Mouse (Mus musculus) liver, adult 2 months (tissue): ENCODE data around the gene Lyve1. TPM values are rescaled to one million over a fixed set of nuclear protein-coding genes. Genes with fewer than 3 reads are reported as not detected.

Experiments
- DNase-seq: peaks from one replicate; pipeline ENCODE4 v3.0.0-alpha.2; 2011; ENCODE audit warnings: low read depth, low spot score; ENCODE audit errors: extremely low read depth
- H3K27ac ChIP-seq: fragments of 200-500 bp; replicated peaks from 2 replicates; pipeline ENCODE4 v1.5.1; 2012; ENCODE audit warnings: low read depth, mild to moderate bottlenecking, control low read depth, inconsistent platforms, low read length; ENCODE audit not compliant: insufficient read depth
- H3K27me3 ChIP-seq: fragments of 200-500 bp; 2 replicates; pipeline ENCODE4 v1.6.1; 2012; ENCODE audit warnings: mild to moderate bottlenecking, moderate library complexity, low read length, inconsistent platforms; ENCODE audit not compliant: control insufficient read depth, insufficient read depth
- H3K36me3 ChIP-seq: fragments of 200-500 bp; 2 replicates; pipeline ENCODE4 v1.6.1; 2012; ENCODE audit warnings: low read length, inconsistent platforms; ENCODE audit not compliant: control insufficient read depth, insufficient read depth
- H3K4me1 ChIP-seq: fragments of 200-500 bp; 2 replicates; pipeline ENCODE4 v1.6.1; 2011; ENCODE audit warnings: low read length; ENCODE audit not compliant: control insufficient read depth, insufficient read depth
- H3K4me3 ChIP-seq: fragments of 200-500 bp; 2 replicates; pipeline ENCODE4 v1.5.1; 2011; ENCODE audit warnings: low read depth, mild to moderate bottlenecking, control low read depth, low read length, moderate library complexity; ENCODE audit not compliant: insufficient read depth
- H3K79me2 ChIP-seq: fragments of 200-500 bp; 2 replicates; pipeline ENCODE4 v1.6.1; 2012; ENCODE audit warnings: inconsistent platforms, mild to moderate bottlenecking, low read length, moderate library complexity; ENCODE audit not compliant: control insufficient read depth, insufficient read depth
- H3K9ac ChIP-seq: fragments of 200-500 bp; 2 replicates; pipeline ENCODE4 v1.6.1; 2012; ENCODE audit warnings: low read depth, mild to moderate bottlenecking, control low read depth, inconsistent platforms, low read length
- CTCF ChIP-seq: fragments of 200-500 bp; IDR thresholded peaks from 2 replicates; pipeline ENCODE4 v1.5.1; 2011; ENCODE audit warnings: low read depth, low read length, control low read depth
- POLR2A ChIP-seq: fragments of 200-500 bp; IDR thresholded peaks from 2 replicates; pipeline ENCODE4 v1.6.1; 2011; ENCODE audit warnings: low read length, control low read depth; ENCODE audit not compliant: insufficient read depth; ENCODE audit errors: extremely low read depth
- WGBS: fragments of 180-500 bp; shearing (Covaris S2); methylation state at CpG from one replicate; pipeline ENCODE4 v1.1.7; 2018; 5-methylcytosine and 5-hydroxymethylcytosine counted together
- polyA plus RNA-seq: library from polyadenylated mRNA; depleted of rRNA; stranded (reverse); fragments of >200 nt; gene quantifications from 2 replicates; pipeline ENCODE4 v1.2.3, GENCODE M21; 2012
- total RNA-seq: library from RNA; depleted of rRNA; stranded (reverse); fragments of >200 nt; gene quantifications from 2 replicates; pipeline ENCODE4 v1.2.3, GENCODE M21; 2014

The Lyve1 gene
- total and polyA plus RNA-seq, 2 experiments: 6.4 to 7.8 TPM

DNA sequence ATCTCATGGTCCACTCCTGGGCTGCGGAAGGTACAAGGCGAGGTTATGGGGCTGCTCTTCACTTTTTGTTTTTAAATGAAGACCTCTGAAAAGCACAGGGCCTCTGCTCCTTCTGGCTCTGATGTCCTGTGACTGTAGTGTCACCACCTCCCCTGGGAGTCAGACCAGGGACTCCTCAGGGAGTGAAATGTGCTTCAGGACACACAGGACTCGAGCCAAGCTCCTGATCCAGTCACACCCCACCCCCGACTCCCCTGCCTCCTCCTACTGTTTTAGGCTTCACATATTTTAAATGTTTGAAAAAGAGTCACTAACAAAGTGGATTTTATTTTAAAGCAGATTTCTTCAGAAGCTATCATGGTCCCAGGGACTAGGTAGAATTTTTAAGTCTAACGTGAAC is 51.5 kb downstream of the Lyve1 start:
- no peaks in the 10 kb centered on the region for H3K27me3 ChIP-seq
- no peaks in the 10 kb centered on the region for H3K79me2 ChIP-seq
- TF ChIP-seq CTCF (no peak), POLR2A (no peak)
- no peak overlapping the region for H3K27ac ChIP-seq
- peaks cover 13% of the 10 kb centered on the region for H3K36me3 ChIP-seq
- no peak for DNase-seq
- H3K4me3 ChIP-seq: no peak overlapping the region
- no peak overlapping the region for H3K9ac ChIP-seq
- WGBS: 87% methylated on average over 5 of the region's 5 CpGs
- no peaks in the 10 kb centered on the region for H3K4me1 ChIP-seq

DNA sequence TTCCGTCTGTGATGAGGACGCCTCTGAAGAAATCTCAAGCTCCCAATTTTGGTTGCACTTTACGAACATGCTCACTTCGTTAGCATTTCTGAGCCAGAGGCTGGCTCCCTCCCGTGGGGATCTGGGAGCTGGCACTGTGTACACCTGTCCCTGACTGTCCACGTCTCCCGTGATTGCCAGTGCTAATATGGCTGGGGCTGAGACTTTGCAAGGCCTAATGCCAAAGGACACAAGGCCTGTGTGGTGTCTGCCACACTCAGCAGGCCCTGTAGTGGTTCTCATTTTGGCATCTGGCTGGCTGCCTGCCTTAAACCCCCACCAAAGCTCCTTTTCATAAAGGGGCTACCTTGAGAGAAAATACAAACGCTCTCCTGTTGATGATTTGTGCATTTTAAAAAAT is 52.0 kb downstream of the Lyve1 start:
- no peak overlapping the region for H3K4me3 ChIP-seq
- TF ChIP-seq CTCF (no peak), POLR2A (no peak)
- peaks cover 13% of the 10 kb centered on the region for H3K36me3 ChIP-seq
- H3K9ac ChIP-seq: no peak overlapping the region
- no peak for DNase-seq
- no peaks in the 10 kb centered on the region for H3K79me2 ChIP-seq
- H3K27ac ChIP-seq: no peak overlapping the region
- H3K4me1 ChIP-seq: no peaks in the 10 kb centered on the region
- no peaks in the 10 kb centered on the region for H3K27me3 ChIP-seq
- 88% methylated on average over 8 of the region's 8 CpGs for WGBS

DNA sequence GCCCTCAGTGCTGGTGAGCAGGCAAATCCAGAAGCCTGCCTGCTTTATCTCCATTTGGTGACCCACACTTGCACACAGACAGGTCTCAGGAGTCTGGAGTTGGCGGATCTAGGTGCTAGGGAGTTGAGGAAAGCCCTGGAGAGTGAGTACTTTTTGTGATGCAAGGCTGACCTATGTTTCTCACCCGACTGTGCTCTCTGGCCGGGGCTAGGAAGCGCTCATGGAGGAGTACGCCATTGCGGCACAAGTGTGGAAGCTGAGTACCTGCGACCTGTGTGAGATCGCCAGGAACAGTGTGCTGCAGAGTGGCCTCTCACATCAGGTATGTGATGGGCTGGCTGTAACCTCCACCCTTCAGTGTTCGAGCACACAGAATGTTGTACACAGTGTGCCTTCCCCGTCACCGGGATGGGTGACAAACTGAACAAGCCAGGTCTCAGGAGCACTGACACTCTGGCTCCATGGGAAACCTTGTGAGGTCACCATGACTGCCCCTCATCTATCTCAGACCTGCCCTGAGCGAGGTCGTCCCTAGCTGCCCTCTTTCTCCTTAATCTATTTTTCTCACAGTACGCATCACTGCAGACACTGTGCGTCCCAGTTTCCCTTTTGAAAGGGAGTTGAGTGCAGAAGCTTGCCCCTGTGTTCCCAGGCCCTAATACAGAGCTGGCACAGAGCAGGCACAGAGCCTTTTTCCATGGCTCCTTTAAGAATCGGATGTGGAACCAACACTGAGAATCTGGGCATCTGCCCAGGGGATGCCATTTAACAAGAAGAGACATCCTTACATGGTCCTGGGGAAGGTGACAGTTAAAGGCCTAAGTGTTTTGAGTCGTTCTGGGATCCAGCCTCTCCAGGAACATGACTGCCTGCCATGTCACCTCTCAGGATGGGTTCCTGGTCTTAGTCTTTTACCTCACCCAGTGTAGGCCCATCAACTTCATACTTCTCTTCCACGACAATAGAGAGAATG is 53.2 kb downstream of the Lyve1 start:
- H3K27ac ChIP-seq: no peak overlapping the region
- TF ChIP-seq POLR2A: no peak
- no peak for TF ChIP-seq CTCF
- H3K27me3 ChIP-seq: no peaks in the 10 kb centered on the region
- no peak overlapping the region for H3K4me3 ChIP-seq
- no peak for DNase-seq
- H3K36me3 ChIP-seq: peaks cover 9% of the 10 kb centered on the region; the same call in 1 of the 2 replicates
- no peak overlapping the region for H3K9ac ChIP-seq
- 92% methylated on average over 18 of the region's 18 CpGs for WGBS
- H3K79me2 ChIP-seq: no peaks in the 10 kb centered on the region
- no peaks in the 10 kb centered on the region for H3K4me1 ChIP-seq

DNA sequence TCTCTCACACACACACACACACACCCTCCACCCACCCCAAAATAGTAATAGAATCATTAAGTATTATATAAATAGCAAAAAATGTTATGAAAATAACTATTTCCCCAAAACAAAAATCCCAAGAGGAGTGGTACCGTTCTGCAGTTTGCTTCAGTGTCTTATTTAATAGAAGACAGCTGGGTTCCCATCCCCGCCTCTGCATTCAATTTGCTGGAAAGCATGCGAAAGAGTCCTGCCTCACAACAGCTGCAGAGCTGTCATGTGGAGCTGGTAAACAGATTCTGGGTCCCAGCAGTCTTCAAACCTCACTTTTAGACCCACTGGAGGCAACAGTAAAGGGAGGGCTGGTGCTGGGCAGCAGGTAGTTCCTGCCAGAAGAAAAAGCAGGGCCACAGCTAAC is 54.1 kb downstream of the Lyve1 start:
- TF ChIP-seq POLR2A (no peak), CTCF (no peak)
- H3K27ac ChIP-seq: no peak overlapping the region
- WGBS: 84% methylated on average over 3 of the region's 3 CpGs
- no peak for DNase-seq
- H3K79me2 ChIP-seq: no peaks in the 10 kb centered on the region
- no peaks in the 10 kb centered on the region for H3K27me3 ChIP-seq
- no peak overlapping the region for H3K9ac ChIP-seq
- peaks cover 9% of the 10 kb centered on the region; the same call in 1 of the 2 replicates for H3K36me3 ChIP-seq
- no peaks in the 10 kb centered on the region for H3K4me1 ChIP-seq
- H3K4me3 ChIP-seq: no peak overlapping the region

DNA sequence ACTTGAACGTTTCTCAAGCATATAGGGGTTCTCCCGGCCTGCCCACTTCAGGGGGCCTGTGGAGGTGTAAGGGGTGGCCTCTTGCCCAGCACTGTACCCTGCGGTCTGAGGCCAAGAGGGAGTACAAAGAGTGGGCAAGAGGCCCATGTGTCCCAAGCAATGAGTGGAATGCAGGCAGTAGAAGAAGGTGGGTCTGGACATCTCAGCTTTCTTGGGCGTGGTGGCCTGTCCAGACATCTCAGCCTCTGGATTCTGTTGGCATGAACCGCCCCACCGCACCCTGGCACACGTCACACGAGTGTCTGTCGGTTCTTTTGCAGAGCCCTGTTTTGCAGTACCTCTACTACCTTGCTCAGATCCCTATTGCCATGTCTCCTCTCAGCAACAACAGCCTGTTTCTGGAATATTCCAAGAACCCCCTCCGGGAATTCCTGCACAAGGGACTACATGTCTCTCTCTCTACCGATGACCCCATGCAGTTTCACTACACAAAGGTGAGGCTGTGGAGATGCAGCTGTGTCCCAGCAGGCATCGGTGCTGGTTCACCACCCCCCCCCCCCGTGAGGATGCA is 55.5 kb downstream of the Lyve1 start:
- no peak for DNase-seq
- Histone ChIP-seq H3K27ac (no peak overlapping the region), H3K9ac (no peak overlapping the region), H3K36me3 (peaks cover 3% of the 10 kb centered on the region; the same call in 1 of the 2 replicates), H3K4me1 (no peaks in the 10 kb centered on the region), H3K4me3 (no peak overlapping the region), H3K79me2 (no peaks in the 10 kb centered on the region), H3K27me3 (no peaks in the 10 kb centered on the region)
- TF ChIP-seq POLR2A (no peak), CTCF (no peak)
- 92% methylated on average over 13 of the region's 13 CpGs for WGBS
